Mouse (Mus musculus): ENCODE measurements around the gene Tspan33.
"Not testable (repeated sequence)": the region's sequence is repeated elsewhere in the genome, so short reads cannot be mapped to it uniquely, and the experiment has no call there.

The Tspan33 gene

GRCm38 (mm10) chr6:29753336-29753735, 59.3 kb downstream of the Tspan33 start:
- DNase-seq (ENCODE audit: low spot score in 2 of 2) = no peak

- DNase-seq (ENCODE audit: low spot score in 2 of 2) = no peak
These were observed 62.0 kb downstream of the Tspan33 start for GRCm38 (mm10) chr6:29756001-29756400.

GRCm38 (mm10) chr6:29756476-29756875, 62.5 kb downstream of the Tspan33 start:
- DNase-seq (ENCODE audit: low spot score in 2 of 2) = no peak

- DNase-seq (ENCODE audit: low spot score in 2 of 2) = peak; percentile 54 to 71
These were observed 64.4 kb downstream of the Tspan33 start for GRCm38 (mm10) chr6:29758417-29758816.

- DNase-seq (ENCODE audit: low spot score in 2 of 2) = no peak
These were observed 65.1 kb downstream of the Tspan33 start for GRCm38 (mm10) chr6:29759012-29759679.

- not testable (repeated sequence) for DNase-seq (ENCODE audit: low spot score in 2 of 2)
These were observed 66.4 kb downstream of the Tspan33 start for GRCm38 (mm10) chr6:29760397-29760796.

- no peak for DNase-seq (ENCODE audit: low spot score in 2 of 2)
These were observed 67.3 kb downstream of the Tspan33 start for GRCm38 (mm10) chr6:29761282-29761681.

GRCm38 (mm10) chr6:29762524-29762923, 68.5 kb downstream of the Tspan33 start:
- no peak for DNase-seq (ENCODE audit: low spot score in 2 of 2)

GRCm38 (mm10) chr6:29766874-29767273, 72.9 kb downstream of the Tspan33 start:
- no peak for DNase-seq (ENCODE audit: low spot score in 2 of 2)

All from frontal cortex, postnatal 10 days (tissue).